ENCODE assay signal across 9 mouse cellular contexts in genomic region chr1:138191689-138192508, GRCm38 (mm10). TPM values are rescaled to one million over a fixed set of nuclear protein-coding genes. Genes with fewer than 3 reads are reported as not detected.
A peak's percentile ranks its signal among the peaks of the same experiment; 100 is the strongest.
DNase-seq lines count a peak whose midpoint lies in the region; ATAC-seq and TF ChIP-seq lines count a peak whose summit lies in the region.
"Had no signal": no experiment of that assay in that cellular context is flagged by ENCODE, and none has a peak within 500 bp of the region (broad histone marks: within the 10 kb centered on the region; RNA-seq: fewer than 3 reads in every experiment).

No protein-coding gene starts in this region.

- no peaks in the 10 kb centered on the region for H3K27me3 ChIP-seq in lung, embryonic 14.5 days (ENCODE audit: insufficient read depth, low read length)
- no peaks in the 10 kb centered on the region for H3K27me3 ChIP-seq in splenic B cell, adult 2 months (ENCODE audit: control insufficient read depth, insufficient read depth, low read length, poor library complexity, severe bottlenecking)
- H3K27me3 ChIP-seq in midbrain, embryonic 16.5 days (ENCODE audit: control insufficient read depth, insufficient read depth, low read depth, low read length): no peaks in the 10 kb centered on the region

- H3K36me3 ChIP-seq in lung, embryonic 14.5 days (ENCODE audit: insufficient read depth): no peaks in the 10 kb centered on the region
- no peaks in the 10 kb centered on the region for H3K36me3 ChIP-seq in splenic B cell, adult 2 months (ENCODE audit: control insufficient read depth, insufficient read depth, low read length, poor library complexity, severe bottlenecking)
- H3K36me3 ChIP-seq in midbrain, embryonic 16.5 days (ENCODE audit: control insufficient read depth, insufficient read depth, low read length): no peaks in the 10 kb centered on the region

- H3K4me3 ChIP-seq in lung, embryonic 14.5 days (ENCODE audit: low read depth, low read length): no peak overlapping the region
- no peak overlapping the region for H3K4me3 ChIP-seq in midbrain, embryonic 16.5 days (ENCODE audit: low read depth, low read length)
- H3K4me3 ChIP-seq: myocyte had no signal

- no peak overlapping the region for H3K27ac ChIP-seq in lung, embryonic 14.5 days (ENCODE audit: low read depth)
- no peak overlapping the region for H3K27ac ChIP-seq in midbrain, embryonic 16.5 days (ENCODE audit: low read length)

- ATAC-seq in lung, embryonic 14.5 days (ENCODE audit: insufficient read depth): no peak; the same call in 1 of the 2 replicates
- no peak for ATAC-seq in midbrain, embryonic 16.5 days

- H3K9me3 ChIP-seq in lung, embryonic 14.5 days (ENCODE audit: low read depth, low read length): no peaks in the 10 kb centered on the region
- no peaks in the 10 kb centered on the region for H3K9me3 ChIP-seq in midbrain, embryonic 16.5 days (replicated peaks; ENCODE audit: control insufficient read depth, low read length, poor library complexity, severe bottlenecking)

- H3K4me1 ChIP-seq in lung, embryonic 14.5 days (ENCODE audit: insufficient read depth): no peaks in the 10 kb centered on the region
- no peaks in the 10 kb centered on the region for H3K4me1 ChIP-seq in midbrain, embryonic 16.5 days (ENCODE audit: control insufficient read depth, insufficient read depth, low read length)

- no peak for TF ChIP-seq CTCF in lung, embryonic 14.5 days (IDR thresholded peaks at IDR 0.05; ENCODE audit: low read depth)

- no peak overlapping the region for H3K9ac ChIP-seq in lung, embryonic 14.5 days
- no peak overlapping the region for H3K9ac ChIP-seq in midbrain, embryonic 16.5 days (ENCODE audit: low read depth, low read length)

- peak; percentile 3 for DNase-seq in adrenal gland, postnatal 10 days
- DNase-seq in adrenal gland, postnatal 4 days (ENCODE audit: low spot score in 2 of 2): no peak
- DNase-seq in T-cell, adult 2 months (ENCODE audit: low spot score): peak; percentile 89
- peak; percentile 18 for DNase-seq in heart, postnatal 4 days
- peak; percentile 7 for DNase-seq in lung, embryonic 14.5 days
- peak; percentile 82 for DNase-seq in splenic B cell, adult 2 months (ENCODE audit: low read depth, low spot score)
- no peak for DNase-seq in layer of hippocampus, postnatal 25 days (ENCODE audit: extremely low spot score in 1 of 2, low spot score in 1 of 2)

- H3K4me2 ChIP-seq in lung, embryonic 14.5 days: no peak overlapping the region
- H3K4me2 ChIP-seq in midbrain, embryonic 16.5 days (ENCODE audit: low read length): no peak overlapping the region

- WGBS in lung, embryonic 14.5 days: 64% methylated on average over 8 of the region's 8 CpGs
- WGBS in midbrain, embryonic 16.5 days: 85% methylated on average over 8 of the region's 8 CpGs

RNA-seq across cellular contexts. Expression of gene Ptprc, which starts 16.4 kb away (rescaled TPM):
- 10 to 100 TPM; 17.0 to 22.4 TPM for total RNA-seq in adrenal gland, postnatal 10 days (2021)
- 1 to 10 TPM; 7.4 to 7.6 TPM for total RNA-seq in adrenal gland, postnatal 4 days (2021)
- total RNA-seq in heart, postnatal 4 days (2021): 1 to 10 TPM; 3.3 to 3.6 TPM
- polyA plus RNA-seq in lung, embryonic 14.5 days (2014; fragmentation: Nextera tagmentation; extraction: Ambion mirVana): 2.9 and 3.1 TPM in 2 replicates
- polyA plus RNA-seq in midbrain, embryonic 16.5 days (2015; fragmentation: Nextera tagmentation; extraction: Ambion mirVana): 0.56 and 0.59 TPM in 2 replicates
- total RNA-seq in layer of hippocampus, postnatal 25 days (2021): 1 to 10 TPM; 2.1 to 3.1 TPM
- polyA plus RNA-seq: myocyte had no signal

Comparison
In these comparisons a context has a peak if more than half of its experiments do, and no peak if none do; other contexts are left out.
1. DNase-seq: peak in adrenal gland, postnatal 10 days (single experiment), T-cell, adult 2 months (single experiment), heart, postnatal 4 days (single experiment), lung, embryonic 14.5 days (single experiment) and splenic B cell, adult 2 months (single experiment); none in adrenal gland, postnatal 4 days (0 of 2) and layer of hippocampus, postnatal 25 days (0 of 2).